In the genomic region with DNA sequence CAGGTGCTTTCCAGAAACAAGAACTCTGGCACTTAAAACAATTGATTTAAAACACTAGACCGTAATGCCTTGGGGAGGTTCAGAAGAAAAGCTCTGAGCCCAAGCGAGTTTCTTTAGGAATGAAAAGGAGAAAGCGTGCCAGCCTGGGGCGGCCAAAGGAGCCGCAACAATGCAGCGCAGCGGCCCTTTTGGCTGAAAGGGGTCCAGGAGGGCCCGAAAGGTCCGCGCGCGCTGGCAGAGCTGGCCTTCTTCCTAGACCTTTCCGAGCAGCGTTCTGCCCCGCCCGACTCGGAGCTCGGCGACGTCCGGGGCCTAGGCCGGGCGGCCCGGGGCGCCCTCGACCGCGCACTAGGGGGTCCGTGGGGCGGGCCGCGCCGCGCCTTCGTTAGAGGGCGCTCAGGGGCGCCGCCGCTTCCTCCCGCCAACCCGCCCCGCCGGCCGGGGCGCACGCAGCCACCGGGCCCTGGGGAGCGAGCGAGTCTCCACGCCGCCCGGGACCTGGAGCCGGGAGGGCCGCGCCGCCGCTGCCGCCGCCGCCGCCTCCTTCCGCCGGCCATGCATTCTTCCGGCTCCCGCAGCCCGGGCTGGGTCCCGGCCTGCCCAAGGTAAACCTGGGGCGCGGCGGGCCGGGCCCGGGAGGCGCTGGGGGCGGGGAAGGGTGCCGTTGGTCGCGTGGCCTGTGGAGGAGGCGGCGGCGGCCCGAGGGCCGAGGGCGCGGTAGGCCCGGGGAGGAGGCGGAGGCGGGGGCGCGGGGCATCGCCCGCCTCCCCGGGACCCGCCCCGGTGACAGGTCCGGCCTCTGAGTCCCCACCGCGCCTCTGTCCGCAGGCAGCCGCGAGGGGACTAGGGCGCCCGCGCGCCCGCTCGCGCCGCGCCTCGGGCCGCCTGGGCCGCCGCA, we compare ENCODE assay signal across 8 mouse cellular contexts. TPM values are rescaled to one million over a fixed set of nuclear protein-coding genes. Genes with fewer than 3 reads are reported as not detected.
A peak's percentile ranks its signal among the peaks of the same experiment; 100 is the strongest.
DNase-seq lines count a peak whose midpoint lies in the region; ATAC-seq lines count a peak whose summit lies in the region.

A gene (plus strand): TSS at position 234 of the 898 bp plus-strand sequence.

- H3K4me1 ChIP-seq in hindbrain, embryonic 13.5 days (replicated peaks) = peaks cover 36% of the 10 kb centered on the region

- peak; percentile 77 for ATAC-seq in hindbrain, embryonic 13.5 days (ENCODE audit: low FRiP score)

- H3K9me3 ChIP-seq in hindbrain, embryonic 13.5 days = no peaks in the 10 kb centered on the region

- DNase-seq in Muller cell, postnatal 12 days (ENCODE audit: inconsistent ontology term) = peak; percentile 85
- DNase-seq in cerebellum, postnatal 10 days = peak; percentile 84 to 85
- peak; percentile 46 to 58 for DNase-seq in frontal cortex, postnatal 36 days (ENCODE audit: low spot score in 2 of 2)
- peak; percentile 67 to 69 for DNase-seq in layer of hippocampus, postnatal 36 days
- peak; percentile 87 for DNase-seq in lung, postnatal 25 days (ENCODE audit: low spot score)
- peak; percentile 68 for DNase-seq in retina, embryonic 14.5 days (ENCODE audit: low spot score)
- peak; percentile 79 to 80 for DNase-seq in thymus, postnatal 36 days

- peak within 1 kb of the TSS; percentile 97 for H3K27ac ChIP-seq in hindbrain, embryonic 13.5 days

- H3K4me3 ChIP-seq in hindbrain, embryonic 13.5 days = peak within 1 kb of the TSS; percentile 96

- no peaks in the 10 kb centered on the region; the same call in 1 of the 2 replicates for H3K27me3 ChIP-seq in hindbrain, embryonic 13.5 days

- H3K4me2 ChIP-seq in hindbrain, embryonic 13.5 days = peak within 1 kb of the TSS; percentile 75

- peak within 1 kb of the TSS; percentile 98 for H3K9ac ChIP-seq in hindbrain, embryonic 13.5 days

- 1% methylated on average over 74 of the region's 113 CpGs for WGBS in hindbrain, embryonic 13.5 days

- peaks cover 2% of the 10 kb centered on the region; the same call in 1 of the 2 replicates for H3K36me3 ChIP-seq in hindbrain, embryonic 13.5 days

RNA-seq across cellular contexts. Expression of the gene that starts here (rescaled TPM):
- polyA plus RNA-seq in hindbrain, embryonic 13.5 days (2015; fragmentation: Nextera tagmentation; extraction: Ambion mirVana) = 29.7 and 33.4 TPM in 2 replicates
- total RNA-seq in layer of hippocampus, postnatal 36 days (2021) = 100 to 1,000 TPM; 117 to 128 TPM

Comparison
In these comparisons a context has a peak if more than half of its experiments do, and no peak if none do; other contexts are left out.
1. Peak in every context shown above with its lines: DNase-seq, ATAC-seq, H3K4me3 ChIP-seq and H3K27ac ChIP-seq.